Mouse (Mus musculus) heart, adult 11 months (tissue): ENCODE measurements around the gene Olfr1282.
"Not testable (repeated sequence)": the region's sequence is repeated elsewhere in the genome, so short reads cannot be mapped to it uniquely, and the experiment has no call there.

Source experiments
- DNase-seq: peaks from one replicate; pipeline ENCODE4 v3.0.0; 2022

Gene Olfr1282

DNA sequence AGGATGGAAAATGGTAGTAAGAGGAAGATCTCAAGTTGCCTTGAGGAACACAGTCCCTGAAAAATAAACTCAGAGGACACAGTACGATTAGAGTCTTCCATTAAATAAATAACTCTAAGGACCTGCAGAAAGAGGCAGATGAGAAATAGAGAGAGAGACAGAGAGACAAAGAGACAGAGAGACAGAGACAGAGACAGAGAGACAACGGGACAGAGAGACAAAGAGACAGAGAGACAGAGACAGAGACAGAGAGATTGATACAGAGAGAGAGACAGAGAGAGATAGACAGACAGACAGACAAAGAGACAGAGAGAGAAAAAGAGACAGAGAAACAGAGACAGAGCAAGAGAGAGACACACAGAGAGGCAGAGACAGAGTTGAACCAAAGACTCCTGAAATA lies at the start of gene Olfr1282:
TSS of gene Olfr1282 (minus strand) at position 101 of the 400 bp plus-strand sequence.
- DNase-seq = no peak

GRCm38 (mm10) chr2:111375222-111375621 lies 39.3 kb upstream of the Olfr1282 start, which contains the start of gene Olfr1284:
Olfr1284 (plus strand) TSS chr2:111375522.
- no peak for DNase-seq

GRCm38 (mm10) chr2:111366490-111366889 lies 30.6 kb upstream of the Olfr1282 start, which contains the start of gene Olfr1283:
Olfr1283 (plus strand) TSS chr2:111366790.
- no peak for DNase-seq

- DNase-seq = not testable (repeated sequence)
These were observed 2.2 kb downstream of the Olfr1282 start for GRCm38 (mm10) chr2:111333721-111334120.

DNA sequence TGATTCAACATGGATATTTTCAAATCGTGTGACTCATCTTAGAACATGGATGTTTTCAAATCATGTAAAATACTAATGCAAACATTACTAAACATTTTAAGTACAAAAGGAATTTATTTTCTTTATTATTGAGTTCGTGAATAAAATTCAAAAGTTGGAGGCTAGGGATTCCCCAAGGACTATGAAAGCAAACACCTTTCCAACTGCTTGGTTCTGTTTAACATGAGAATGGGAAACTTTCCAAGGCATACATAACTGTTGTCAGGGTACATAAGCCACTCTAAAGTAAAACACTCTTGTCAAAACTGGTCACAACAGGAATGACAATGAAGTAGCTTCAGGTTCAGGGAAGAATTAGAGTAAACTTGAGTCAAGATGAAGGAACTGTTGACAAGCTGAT lies 9.7 kb downstream of the Olfr1282 start, which contains the start of gene Olfr1281:
TSS of gene Olfr1281 (plus strand) at position 301 of the 400 bp plus-strand sequence.
- DNase-seq = no peak

GRCm38 (mm10) chr2:111313717-111314116 lies 22.2 kb downstream of the Olfr1282 start, which contains the start of gene Olfr1280:
Olfr1280 (plus strand) TSS chr2:111314017.
- DNase-seq = no peak

- DNase-seq = no peak
These were observed 35.5 kb downstream of the Olfr1282 start, which contains the start of gene Olfr1279 for GRCm38 (mm10) chr2:111300374-111300773. Olfr1279 (plus strand) TSS chr2:111300635.

- DNase-seq = no peak
These were observed 37.3 kb downstream of the Olfr1282 start for GRCm38 (mm10) chr2:111298541-111298940.

DNA sequence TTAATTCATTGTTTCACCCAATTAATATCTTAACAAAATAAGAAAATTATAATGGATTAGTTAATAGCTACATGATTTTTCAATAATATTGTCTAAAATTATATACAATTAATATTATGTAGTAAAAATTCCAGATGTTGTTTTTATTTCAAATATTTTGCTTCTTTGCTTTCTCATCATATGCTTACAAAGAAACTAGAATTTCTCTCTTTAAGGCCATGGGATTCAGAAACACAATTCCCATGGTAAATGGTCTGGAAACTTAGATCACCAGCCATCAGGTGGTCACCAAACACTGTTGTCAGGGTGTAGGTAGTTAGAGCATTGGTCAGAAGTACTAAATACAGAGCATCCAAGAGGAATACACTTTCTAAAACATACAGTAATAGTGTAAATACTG lies 46.0 kb downstream of the Olfr1282 start, which contains the start of gene Olfr1278:
TSS of gene Olfr1278 (plus strand) at position 301 of the 400 bp plus-strand sequence.
- no peak for DNase-seq
